Mouse (Mus musculus): Measurements from ENCODE around the gene Ssc4d.

- TF ChIP-seq CTCF (IDR thresholded peaks at IDR 0.05; ENCODE audit: low read depth, low read length) (no peak), TAL1 (conservative IDR thresholded peaks at IDR 0.05; ENCODE audit: low read depth, low read length) (no peak), GATA1 (IDR thresholded peaks at IDR 0.05; ENCODE audit: borderline replicate concordance, low read length) (no peak), POLR2AphosphoS5 (IDR thresholded peaks at IDR 0.05; ENCODE audit: insufficient replicate concordance, low read depth, low read length) (no peak)
These were observed 42.0 kb downstream of the Ssc4d start for GRCm38 (mm10) chr5:135932359-135932758.
